In the genomic region with DNA sequence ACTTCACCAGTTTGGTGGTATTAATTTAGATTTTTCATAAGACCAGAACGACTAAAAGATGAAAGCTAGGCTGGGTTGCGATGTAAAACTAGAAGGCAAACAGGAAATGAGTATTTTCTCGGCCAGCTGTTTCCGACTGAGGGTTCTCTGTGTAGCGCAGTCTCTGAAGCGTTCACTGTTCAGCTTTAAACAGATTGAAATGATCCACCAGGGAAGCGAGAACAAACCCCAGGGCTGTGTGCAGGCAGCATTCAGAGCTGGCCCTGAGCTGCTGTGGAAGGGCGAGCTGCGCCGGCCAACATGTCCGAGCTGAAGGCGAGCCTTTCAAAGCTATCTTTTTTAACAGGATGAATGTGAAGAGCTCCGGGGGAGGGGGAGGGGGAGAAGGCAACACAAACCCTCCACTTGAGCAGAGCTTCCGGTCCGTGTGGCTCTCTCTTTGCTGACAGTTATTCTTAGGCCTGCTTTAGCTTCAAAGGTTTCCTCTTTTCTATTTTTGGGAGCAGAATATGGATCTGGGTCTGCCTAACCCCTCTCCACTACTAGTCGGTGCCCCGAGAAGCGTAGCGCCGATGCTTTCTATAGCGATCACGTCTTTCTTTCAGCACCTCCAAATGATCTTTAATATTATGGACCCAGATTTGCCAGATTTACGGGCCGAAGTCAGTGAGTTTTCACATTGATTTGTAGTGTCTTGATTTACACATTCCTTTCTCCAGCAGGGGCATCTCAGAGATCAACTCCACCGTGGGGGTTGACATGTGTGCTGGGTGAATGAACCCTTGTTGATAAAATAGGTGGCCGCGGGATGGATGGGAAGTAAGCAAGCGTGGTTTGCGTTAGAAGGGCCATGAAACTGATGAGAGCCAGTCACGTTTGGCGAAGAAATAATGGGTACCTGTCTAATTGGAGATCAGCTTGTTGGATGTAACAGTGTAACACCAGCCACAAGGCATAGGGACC, we compare ENCODE assay signal across 8 mouse cellular contexts. TPM values are rescaled to one million over a fixed set of nuclear protein-coding genes. Genes with fewer than 3 reads are reported as not detected.
DNase-seq lines count a peak whose midpoint lies in the region; ATAC-seq lines count a peak whose summit lies in the region.

No protein-coding gene starts in this region.

- H3K36me3 ChIP-seq in embryonic facial prominence, embryonic 15.5 days: no peaks in the 10 kb centered on the region
- H3K36me3 ChIP-seq in limb, embryonic 10.5 days: no peaks in the 10 kb centered on the region

- peak; percentile 61 for DNase-seq in adrenal gland, adult 2 months
- DNase-seq in heart, adult 8-10 months (ENCODE audit: low spot score): peak; percentile 46
- DNase-seq in kidney, adult 11 months: peak; percentile 36
- DNase-seq in limb, embryonic 10.5 days (ENCODE audit: low spot score): peak; percentile 72
- DNase-seq in mesoderm, embryonic 11.5 days (ENCODE audit: low read depth, low spot score): peak; percentile 74
- DNase-seq in right cerebral cortex, postnatal 25 days: peak; percentile 29
- no peak for DNase-seq in MN1 (ENCODE audit: low spot score)

- peak overlapping the region; percentile 43 for H3K4me2 ChIP-seq in embryonic facial prominence, embryonic 15.5 days (replicated peaks)

- H3K27ac ChIP-seq in embryonic facial prominence, embryonic 15.5 days (replicated peaks): peak overlapping the region; percentile 85
- H3K27ac ChIP-seq in limb, embryonic 10.5 days: peak overlapping the region; percentile 81

- H3K9ac ChIP-seq in embryonic facial prominence, embryonic 15.5 days: 0 out of 2 replicates have a peak overlapping the region, but pooled peaks have one; percentile 10

- no peaks in the 10 kb centered on the region for H3K27me3 ChIP-seq in embryonic facial prominence, embryonic 15.5 days
- H3K27me3 ChIP-seq in limb, embryonic 10.5 days (ENCODE audit: low read depth, poor library complexity, severe bottlenecking): peaks cover 8% of the 10 kb centered on the region; the same call in 1 of the 2 replicates

- H3K4me1 ChIP-seq in embryonic facial prominence, embryonic 15.5 days: peaks cover 16% of the 10 kb centered on the region
- H3K4me1 ChIP-seq in limb, embryonic 10.5 days: peaks cover 34% of the 10 kb centered on the region

- WGBS in embryonic facial prominence, embryonic 15.5 days: 20% methylated on average over 31 of the region's 31 CpGs
- 22% methylated on average over 31 of the region's 31 CpGs for WGBS in limb, embryonic 10.5 days

- H3K9me3 ChIP-seq in embryonic facial prominence, embryonic 15.5 days (replicated peaks): no peaks in the 10 kb centered on the region
- 0 out of 2 replicates have a peak, but pooled peaks cover 2% of the 10 kb centered on the region for H3K9me3 ChIP-seq in limb, embryonic 10.5 days (replicated peaks)

- ATAC-seq in embryonic facial prominence, embryonic 15.5 days (ENCODE audit: insufficient number of reproducible peaks, low FRiP score, low TSS enrichment, low read depth): peak; percentile 67

- peak overlapping the region; percentile 29 for H3K4me3 ChIP-seq in embryonic facial prominence, embryonic 15.5 days (replicated peaks)
- H3K4me3 ChIP-seq in limb, embryonic 10.5 days: peak overlapping the region; percentile 43

RNA-seq across cellular contexts. Expression of a gene that starts 59.3 kb away (rescaled TPM):
- total RNA-seq in adrenal gland, adult 2 months (2021): 10 to 100 TPM; 49.1 to 64.9 TPM
- 8.3 and 8.8 TPM in 2 replicates for polyA plus RNA-seq in adrenal gland, adult 2 months (2012; rRNA removed)
- 16.3 and 18.0 TPM in 2 replicates for polyA plus RNA-seq in embryonic facial prominence, embryonic 15.5 days (2015; fragmentation: Nextera tagmentation; extraction: Ambion mirVana)
- 10 to 100 TPM; 20.9 to 29.5 (median 21.3) TPM for total RNA-seq in heart, adult 8-10 months (2022)
- 14.9 and 15.6 TPM in 2 replicates for polyA plus RNA-seq in limb, embryonic 10.5 days (2016; fragmentation: Nextera tagmentation; extraction: Ambion mirVana)
